Mouse (Mus musculus) megakaryocyte, embryonic 14.5 days (primary cell): ENCODE measurements around the gene Krtap11-1.

Source experiments
- FLI1 ChIP-seq: IDR thresholded peaks from 2 replicates; pipeline ENCODE4 v1.6.1; 2012; ENCODE audit warnings: low read length, inconsistent platforms, mixed read lengths
- GATA1 ChIP-seq: IDR thresholded peaks from 3 replicates; pipeline ENCODE4 v1.6.1; 2012; ENCODE audit warnings: mixed read lengths, low read length, inconsistent platforms, borderline replicate concordance

DNA sequence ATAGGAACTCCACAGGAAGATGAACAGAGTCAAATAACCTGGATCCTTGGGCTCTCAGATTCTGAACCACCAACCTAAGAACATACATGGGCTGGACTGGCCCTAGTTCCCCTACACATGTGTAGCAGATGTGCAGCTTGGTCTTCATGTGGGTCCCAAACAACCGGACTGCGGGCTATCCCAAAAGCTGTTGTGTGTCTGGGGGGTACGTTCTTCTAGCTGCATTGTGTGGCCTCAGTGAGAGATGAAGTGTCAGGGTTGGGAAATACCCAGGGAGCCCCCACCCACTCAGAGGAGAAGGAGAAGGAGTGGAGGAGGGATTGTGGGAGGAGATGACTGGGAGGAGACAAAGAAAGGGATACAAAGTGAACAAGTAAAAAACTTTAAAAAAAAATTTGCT is 36.0 kb upstream of the Krtap11-1 start:
- TF ChIP-seq GATA1: no peak
- TF ChIP-seq FLI1: no peak
